Mouse (Mus musculus): ENCODE measurements around the gene Gm28845.
"Not testable (repeated sequence)": the region's sequence is repeated elsewhere in the genome, so short reads cannot be mapped to it uniquely, and the experiment has no call there.

Gm28845 gene

GRCm38 (mm10) chr1:65107654-65108279 is 11.6 kb downstream of the Gm28845 start:
- no peak for DNase-seq (ENCODE audit: low read depth, low spot score)

DNA sequence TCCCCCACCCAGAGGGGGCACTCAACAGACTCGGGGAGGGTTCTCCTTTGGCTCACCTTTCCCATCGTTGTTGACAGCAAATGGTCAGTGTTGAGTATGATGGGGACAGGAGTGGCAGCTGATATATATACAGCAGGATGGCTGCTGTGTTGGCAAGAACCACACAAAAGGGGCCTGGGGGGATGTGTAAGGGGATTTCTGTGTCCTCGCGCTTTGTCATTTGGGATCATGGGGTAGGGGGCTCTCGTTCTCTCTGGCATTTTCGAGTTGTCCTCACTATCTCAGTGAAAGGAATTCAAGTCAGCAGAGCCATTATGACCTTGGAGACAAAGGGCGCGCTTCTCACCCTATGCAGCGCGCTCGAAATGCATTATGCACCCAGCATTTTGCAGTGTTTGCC is 16.1 kb downstream of the Gm28845 start, which contains the start of gene Cryga:
Gene Cryga (minus strand): TSS at position 101 of the 400 bp plus-strand sequence.
- no peak for DNase-seq (ENCODE audit: low read depth, low spot score)

- DNase-seq (ENCODE audit: low read depth, low spot score), result no peak
Measured at GRCm38 (mm10) chr1:65096953-65097352, 22.4 kb downstream of the Gm28845 start.

GRCm38 (mm10) chr1:65091566-65091965 is 27.8 kb downstream of the Gm28845 start:
- peak; percentile 9 for DNase-seq (ENCODE audit: low read depth, low spot score)

GRCm38 (mm10) chr1:65090370-65090769 is 29.0 kb downstream of the Gm28845 start:
- no peak for DNase-seq (ENCODE audit: low read depth, low spot score)

DNA sequence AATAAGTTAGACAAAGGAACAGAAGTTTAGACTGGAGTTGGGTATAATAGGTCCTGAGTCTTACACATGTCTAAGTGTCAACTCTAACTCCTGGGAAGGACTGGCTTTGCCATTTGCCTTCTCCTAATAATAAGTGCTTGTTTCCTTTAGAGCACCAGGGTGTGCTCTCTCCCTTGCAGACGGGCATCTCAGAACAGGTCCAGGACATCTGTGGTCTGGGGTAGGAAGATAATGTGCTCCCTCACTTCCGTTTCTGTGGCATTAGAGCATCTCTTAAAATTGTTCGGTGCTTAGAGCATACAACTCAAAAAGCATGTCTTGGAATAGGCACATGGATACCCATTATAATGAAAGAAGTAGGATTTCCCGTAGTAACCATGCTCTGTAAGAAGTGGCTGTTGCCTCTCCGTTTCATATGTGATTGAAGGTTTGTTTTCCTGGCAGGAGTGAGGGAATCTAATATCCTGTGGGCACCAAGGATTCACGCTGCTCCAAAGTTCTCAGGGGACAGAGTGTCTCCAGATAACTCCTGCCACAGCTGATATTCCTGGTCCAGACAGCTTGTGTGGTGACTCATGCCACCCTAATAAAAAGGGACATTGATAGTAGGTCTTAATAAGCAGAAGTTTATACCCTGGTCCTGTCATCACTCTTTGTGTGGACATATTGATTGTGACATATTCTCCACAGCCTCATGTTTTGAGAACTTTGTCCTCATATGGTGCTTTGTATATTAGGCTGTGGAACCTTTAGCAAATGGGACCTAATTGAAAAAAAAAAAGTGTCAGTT is 30.6 kb downstream of the Gm28845 start:
- no peak for DNase-seq (ENCODE audit: low read depth, low spot score)

GRCm38 (mm10) chr1:65082188-65082587 is 37.2 kb downstream of the Gm28845 start, which contains the start of gene Crygb:
Crygb (minus strand) TSS chr1:65082288.
- no peak for DNase-seq (ENCODE audit: low read depth, low spot score)

DNA sequence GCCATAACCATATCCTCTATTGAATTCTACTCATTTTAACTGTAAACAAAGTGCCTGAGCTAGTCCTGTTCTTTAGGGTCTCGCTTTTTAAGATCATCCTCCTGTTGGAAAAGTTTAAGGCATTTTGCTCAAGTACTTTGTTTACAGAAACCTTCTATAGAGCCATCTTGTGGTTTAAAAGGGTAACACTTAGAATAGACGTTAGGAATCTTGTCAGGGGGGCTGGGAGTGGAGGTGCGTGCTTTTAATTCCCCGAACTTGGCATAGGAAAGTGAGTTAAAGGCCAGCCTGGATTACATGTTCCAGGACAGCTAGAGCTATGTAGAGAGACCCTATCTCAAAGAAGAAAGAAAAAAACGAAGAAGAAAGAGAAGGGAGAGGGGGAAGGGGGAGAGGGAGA is 43.8 kb downstream of the Gm28845 start:
- DNase-seq (ENCODE audit: low read depth, low spot score), result no peak

DNA sequence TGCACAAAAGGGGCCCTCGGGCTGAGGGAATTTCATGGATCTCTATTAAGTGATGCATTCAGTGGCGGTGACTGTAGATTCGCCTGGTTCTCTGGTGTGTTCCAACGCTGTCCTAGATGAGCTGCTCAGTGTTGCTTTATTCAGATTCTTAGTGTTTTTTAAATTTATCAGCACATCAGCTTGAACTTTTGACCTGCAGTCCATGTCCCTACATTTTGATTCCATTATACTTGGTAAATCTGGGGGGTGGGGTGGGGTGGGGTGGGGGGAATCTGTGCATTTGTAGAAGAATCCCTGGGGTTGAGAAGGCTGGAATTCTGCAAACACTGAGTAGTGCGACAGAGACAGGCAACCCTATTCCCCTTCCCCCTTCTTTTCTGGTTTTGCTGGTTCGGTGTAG is 45.8 kb downstream of the Gm28845 start, which contains the start of gene Crygc:
Gene Crygc (minus strand): TSS at position 101 of the 400 bp plus-strand sequence.
- DNase-seq (ENCODE audit: low read depth, low spot score), result no peak

DNA sequence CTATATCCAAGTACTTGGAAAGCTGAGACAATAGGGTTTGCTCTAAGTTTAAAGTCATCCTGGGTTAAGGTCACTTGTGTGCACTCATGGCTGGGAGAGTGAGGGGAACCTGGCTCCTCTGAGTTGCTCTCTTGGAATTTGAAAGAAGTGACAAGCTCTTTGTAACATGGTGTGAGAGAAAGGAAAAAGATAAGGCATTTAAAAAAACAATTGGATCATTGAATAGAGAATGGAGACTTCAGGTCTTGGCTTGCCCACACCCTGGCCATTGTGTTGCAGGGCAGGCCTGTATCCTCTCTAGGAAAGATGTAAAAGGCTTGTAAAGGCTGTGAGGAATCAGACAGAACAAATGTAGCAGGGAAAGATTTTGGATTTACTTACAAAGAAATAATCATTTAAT is 51.5 kb downstream of the Gm28845 start:
- no peak for DNase-seq (ENCODE audit: low read depth, low spot score)

- no peak for DNase-seq (ENCODE audit: low read depth, low spot score)
Measured at GRCm38 (mm10) chr1:65064201-65064600, 55.2 kb downstream of the Gm28845 start.

DNA sequence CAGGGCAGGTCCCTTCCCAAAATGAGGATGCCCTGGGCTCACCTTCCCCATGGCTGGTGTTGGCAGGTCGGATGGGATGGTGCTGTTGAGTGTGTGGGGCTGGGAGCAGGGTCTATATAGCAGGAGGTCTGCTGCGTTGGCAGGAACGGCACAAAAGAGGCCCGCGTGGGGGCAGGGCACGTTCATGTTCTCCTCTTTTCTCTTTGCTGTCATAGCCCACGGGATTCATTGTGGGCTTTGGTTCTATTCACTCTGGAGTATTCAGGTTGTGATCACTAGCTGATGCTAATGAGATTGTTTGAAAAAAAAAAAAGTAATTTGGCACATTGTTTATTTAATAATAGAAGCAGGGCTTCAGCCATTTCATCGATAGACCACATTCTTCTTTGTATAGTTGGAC is 56.0 kb downstream of the Gm28845 start, which contains the start of gene Crygd:
Gene Crygd (minus strand): TSS at position 101 of the 400 bp plus-strand sequence.
- no peak for DNase-seq (ENCODE audit: low read depth, low spot score)

DNA sequence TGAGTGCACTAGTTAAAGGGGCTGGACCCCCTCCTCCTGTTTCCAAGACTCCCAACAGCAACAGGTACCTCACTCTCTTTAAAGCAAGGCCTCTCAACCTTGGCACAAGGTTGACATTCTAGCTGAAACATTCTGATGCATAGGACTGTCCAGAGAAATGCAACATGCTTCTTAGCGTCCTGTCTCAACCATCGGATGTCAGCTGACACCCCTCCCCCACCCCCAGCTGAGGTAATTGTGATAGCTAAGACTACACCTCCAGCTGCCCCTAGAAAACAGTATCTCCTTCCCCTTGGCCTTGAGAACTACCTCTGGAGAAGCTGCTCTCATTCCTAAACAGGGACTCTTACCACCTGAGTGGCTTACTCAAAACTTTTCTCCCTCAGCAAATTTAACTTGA is 67.2 kb downstream of the Gm28845 start:
- no peak for DNase-seq (ENCODE audit: low read depth, low spot score)

DNA sequence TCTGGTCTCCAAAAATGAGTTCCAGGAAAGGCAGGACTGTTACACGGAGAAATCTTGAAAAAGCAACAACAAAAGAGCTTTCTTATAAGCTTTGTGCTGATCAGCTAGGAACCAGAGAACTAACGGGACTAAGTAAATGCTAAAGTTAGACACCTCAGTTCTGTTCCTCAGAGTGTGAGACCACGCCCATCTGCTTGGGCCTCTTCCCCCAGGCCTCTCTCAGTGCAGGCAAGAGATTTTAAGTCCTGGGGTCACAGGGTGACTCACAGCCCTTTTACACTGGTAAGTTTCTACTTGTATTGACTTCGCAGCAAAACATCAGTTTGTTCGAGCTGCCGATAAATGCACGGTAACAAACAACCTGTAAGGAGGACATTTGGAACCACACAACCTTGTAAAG is 67.7 kb downstream of the Gm28845 start:
- DNase-seq (ENCODE audit: low read depth, low spot score), result no peak

GRCm38 (mm10) chr1:65050952-65051351 is 68.4 kb downstream of the Gm28845 start, which contains the start of gene Cryge:
Cryge (minus strand) TSS chr1:65051149.
- not testable (repeated sequence) for DNase-seq (ENCODE audit: low read depth, low spot score)
